Mouse (Mus musculus): Measurements from ENCODE around the gene Ttc41. TPM values are rescaled to one million over a fixed set of nuclear protein-coding genes. Genes with fewer than 3 reads are reported as not detected.

Gene Ttc41
- polyA plus RNA-seq, 1 experiment from 2014 or later: 2.5 TPM

DNA sequence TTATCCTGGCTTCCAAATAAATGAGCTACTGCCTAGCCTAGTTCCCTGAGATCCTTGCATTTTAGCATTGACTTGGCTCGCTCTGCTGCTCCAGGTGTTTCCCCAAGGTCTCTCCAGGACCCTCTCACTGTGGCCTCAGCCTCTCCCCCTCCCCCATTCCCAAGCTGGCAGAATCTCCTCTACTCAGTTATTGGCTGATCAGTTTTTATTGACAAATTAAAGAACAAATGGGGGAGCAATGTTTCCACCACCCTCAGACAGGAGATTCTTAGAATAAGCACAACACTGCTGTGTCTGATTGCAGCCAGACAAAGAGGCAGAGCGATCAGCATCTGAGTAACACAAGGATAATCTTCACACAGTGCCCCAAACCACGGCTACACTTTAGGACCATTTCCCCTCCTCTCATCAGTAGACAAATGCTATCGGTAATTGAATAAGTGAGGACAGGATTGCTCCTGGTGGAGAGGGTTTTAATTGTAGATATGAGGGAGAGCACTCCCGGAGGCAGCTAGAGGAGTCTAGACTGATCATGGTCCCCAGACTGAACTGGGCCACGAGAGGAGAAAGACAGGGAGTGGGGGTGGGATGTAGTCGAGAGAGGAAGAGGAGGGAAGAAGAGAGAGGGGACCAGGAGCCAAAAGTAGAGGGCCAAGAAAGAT, 56.2 kb downstream of the Ttc41 start:
- H3K36me3 ChIP-seq (ENCODE audit: control insufficient read depth, insufficient read depth, low read length): no peaks in the 10 kb centered on the region
- no peaks in the 10 kb centered on the region for H3K9me3 ChIP-seq (ENCODE audit: control insufficient read depth, low read length)
- peak; percentile 54 for DNase-seq
- H3K9ac ChIP-seq (replicated peaks; ENCODE audit: low read length): no peak overlapping the region; the same call in 1 of the 2 replicates
- no peak overlapping the region for H3K4me2 ChIP-seq (ENCODE audit: low read length)
- H3K27me3 ChIP-seq (ENCODE audit: control insufficient read depth, insufficient read depth, low read length): no peaks in the 10 kb centered on the region
- ATAC-seq (ENCODE audit: low FRiP score, low TSS enrichment): peak; percentile 60; the same call in 1 of the 2 replicates
- 0 out of 2 replicates have a peak, but pooled peaks cover 4% of the 10 kb centered on the region for H3K4me1 ChIP-seq (ENCODE audit: control insufficient read depth, insufficient read depth, low read length)
- peak overlapping the region; percentile 61 for H3K27ac ChIP-seq (replicated peaks; ENCODE audit: low read depth, low read length)
- WGBS: 51% methylated on average over 7 of the region's 7 CpGs
- H3K4me3 ChIP-seq (replicated peaks; ENCODE audit: low read depth, low read length): no peak overlapping the region

DNA sequence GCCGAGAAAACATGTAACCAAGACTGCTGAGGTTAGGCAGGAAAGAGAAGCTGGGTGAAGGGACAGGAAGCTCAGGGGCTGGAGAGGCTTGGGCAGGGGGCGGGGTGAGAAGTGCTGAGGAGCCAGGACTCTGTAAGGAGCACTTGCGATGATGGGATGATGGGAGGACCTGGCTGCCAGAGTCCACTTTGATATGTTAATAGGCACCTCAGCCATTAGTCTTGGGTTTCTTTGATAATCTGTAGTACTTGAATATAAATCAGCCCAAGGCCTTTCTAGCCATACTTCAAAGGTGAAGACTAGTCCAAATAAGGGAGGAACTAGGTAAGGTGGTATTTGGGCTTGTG, 56.7 kb downstream of the Ttc41 start:
- no peak for DNase-seq
- Histone ChIP-seq H3K36me3 (ENCODE audit: control insufficient read depth, insufficient read depth, low read length) (no peaks in the 10 kb centered on the region), H3K4me3 (replicated peaks; ENCODE audit: low read depth, low read length) (no peak overlapping the region), H3K9ac (replicated peaks; ENCODE audit: low read length) (no peak overlapping the region), H3K27me3 (ENCODE audit: control insufficient read depth, insufficient read depth, low read length) (no peaks in the 10 kb centered on the region), H3K27ac (replicated peaks; ENCODE audit: low read depth, low read length) (peak overlapping the region; percentile 61), H3K9me3 (ENCODE audit: control insufficient read depth, low read length) (no peaks in the 10 kb centered on the region), H3K4me1 (ENCODE audit: control insufficient read depth, insufficient read depth, low read length) (0 out of 2 replicates have a peak, but pooled peaks cover 4% of the 10 kb centered on the region), H3K4me2 (ENCODE audit: low read length) (no peak overlapping the region)
- peak; percentile 44; the same call in 1 of the 2 replicates for ATAC-seq (ENCODE audit: low FRiP score, low TSS enrichment)
- WGBS: 71% methylated on average over 3 of the region's 3 CpGs

DNA sequence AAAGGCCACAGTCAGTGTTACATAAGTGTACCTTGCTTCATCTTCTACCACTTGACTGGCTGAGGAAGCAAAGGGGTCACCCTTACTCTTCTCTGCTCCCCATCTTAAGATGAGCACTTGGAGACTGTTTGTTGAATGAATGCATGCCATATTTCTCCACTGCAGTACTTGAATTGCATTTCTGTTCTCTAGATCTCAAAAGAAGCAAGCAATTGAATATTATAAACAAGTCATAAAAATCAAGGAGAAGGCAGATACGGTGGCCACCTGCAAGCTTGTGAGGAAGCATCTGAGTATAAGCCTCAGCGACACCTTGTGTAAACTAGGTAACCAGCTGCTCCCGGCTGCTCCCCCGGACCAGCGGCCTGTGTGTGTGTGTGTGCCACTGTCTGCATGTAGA, 58.1 kb downstream of the Ttc41 start, which contains the start of gene Gm49358:
Gene Gm49358 (plus strand): TSS at position 301 of the 400 bp plus-strand sequence.
- no peak within 1 kb of the TSS for H3K4me3 ChIP-seq (replicated peaks; ENCODE audit: low read depth, low read length)
- no peaks in the 10 kb centered on the region for H3K9me3 ChIP-seq (ENCODE audit: control insufficient read depth, low read length)
- H3K4me1 ChIP-seq (ENCODE audit: control insufficient read depth, insufficient read depth, low read length): 0 out of 2 replicates have a peak, but pooled peaks cover 4% of the 10 kb centered on the region
- no peak within 1 kb of the TSS for H3K4me2 ChIP-seq (ENCODE audit: low read length)
- 97% methylated on average over 5 of the region's 5 CpGs for WGBS
- no peaks in the 10 kb centered on the region for H3K27me3 ChIP-seq (ENCODE audit: control insufficient read depth, insufficient read depth, low read length)
- H3K36me3 ChIP-seq (ENCODE audit: control insufficient read depth, insufficient read depth, low read length): no peaks in the 10 kb centered on the region
- ATAC-seq (ENCODE audit: low FRiP score, low TSS enrichment) (no peak), DNase-seq (no peak)
- no peak within 1 kb of the TSS for H3K9ac ChIP-seq (replicated peaks; ENCODE audit: low read length)
- H3K27ac ChIP-seq (replicated peaks; ENCODE audit: low read depth, low read length): no peak within 1 kb of the TSS

DNA sequence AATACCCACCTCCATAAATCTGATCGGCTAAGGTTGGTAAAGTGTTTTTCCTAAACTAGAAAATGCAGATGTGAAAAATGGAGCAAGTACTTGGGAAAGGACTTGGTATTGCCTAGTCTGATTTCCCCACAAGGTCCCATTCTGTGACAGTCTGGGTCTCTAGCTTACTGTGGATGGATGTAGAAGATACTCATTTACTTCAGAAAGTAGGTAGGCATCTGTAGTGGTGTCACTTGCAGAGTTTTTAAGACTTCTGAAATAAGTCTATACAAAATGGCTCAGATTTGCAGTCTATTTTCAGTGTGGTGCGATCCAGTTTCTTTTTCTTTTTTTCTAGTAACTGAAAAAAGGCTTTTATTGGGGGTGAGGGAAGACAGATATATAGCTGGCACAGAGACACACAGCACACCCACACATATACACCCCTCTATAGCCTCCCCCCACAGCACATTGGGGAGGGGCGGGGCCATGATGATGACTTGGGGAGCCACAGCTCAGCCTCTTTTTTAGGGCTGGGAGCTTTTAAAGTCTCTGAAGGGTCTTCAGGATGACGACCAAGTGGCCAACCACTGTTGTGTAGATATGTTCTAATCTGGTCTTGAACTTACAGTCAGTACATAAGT, 59.8 kb downstream of the Ttc41 start:
- Histone ChIP-seq H3K9ac (replicated peaks; ENCODE audit: low read length) (no peak overlapping the region), H3K4me1 (ENCODE audit: control insufficient read depth, insufficient read depth, low read length) (peaks cover 18% of the 10 kb centered on the region), H3K9me3 (ENCODE audit: control insufficient read depth, low read length) (no peaks in the 10 kb centered on the region), H3K4me3 (replicated peaks; ENCODE audit: low read depth, low read length) (no peak overlapping the region), H3K27ac (replicated peaks; ENCODE audit: low read depth, low read length) (no peak overlapping the region), H3K4me2 (ENCODE audit: low read length) (no peak overlapping the region), H3K27me3 (ENCODE audit: control insufficient read depth, insufficient read depth, low read length) (no peaks in the 10 kb centered on the region), H3K36me3 (ENCODE audit: control insufficient read depth, insufficient read depth, low read length) (no peaks in the 10 kb centered on the region)
- DNase-seq (no peak), ATAC-seq (ENCODE audit: low FRiP score, low TSS enrichment) (no peak)
- 96% methylated on average over 4 of the region's 4 CpGs for WGBS

DNA sequence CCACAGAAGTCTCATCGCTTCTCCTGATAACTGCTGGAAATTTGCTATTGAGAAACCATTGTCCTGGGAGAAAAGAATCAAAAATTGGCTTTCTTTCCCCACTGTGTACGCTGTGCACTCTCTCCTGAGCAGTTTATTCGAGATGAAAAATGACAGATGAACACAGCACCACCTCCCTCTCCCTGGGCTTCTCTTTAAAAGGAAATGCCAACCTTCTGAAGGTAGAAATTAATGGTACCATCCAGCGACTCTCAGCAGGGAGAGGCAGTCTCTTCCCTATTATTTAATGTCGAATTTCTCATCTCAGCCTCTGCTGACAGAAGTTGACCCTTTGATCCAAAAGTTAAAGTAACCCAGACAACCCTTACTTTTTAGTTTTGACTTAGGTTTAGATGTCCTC, 63.6 kb downstream of the Ttc41 start:
- Histone ChIP-seq H3K27me3 (ENCODE audit: control insufficient read depth, insufficient read depth, low read length) (no peaks in the 10 kb centered on the region), H3K4me3 (replicated peaks; ENCODE audit: low read depth, low read length) (no peak overlapping the region), H3K9me3 (ENCODE audit: control insufficient read depth, low read length) (no peaks in the 10 kb centered on the region), H3K4me2 (ENCODE audit: low read length) (no peak overlapping the region), H3K27ac (replicated peaks; ENCODE audit: low read depth, low read length) (peak overlapping the region; percentile 60), H3K4me1 (ENCODE audit: control insufficient read depth, insufficient read depth, low read length) (peaks cover 13% of the 10 kb centered on the region), H3K36me3 (ENCODE audit: control insufficient read depth, insufficient read depth, low read length) (no peaks in the 10 kb centered on the region), H3K9ac (replicated peaks; ENCODE audit: low read length) (no peak overlapping the region)
- 70% methylated on average over 5 of the region's 5 CpGs for WGBS
- ATAC-seq (ENCODE audit: low FRiP score, low TSS enrichment) (no peak), DNase-seq (no peak)

DNA sequence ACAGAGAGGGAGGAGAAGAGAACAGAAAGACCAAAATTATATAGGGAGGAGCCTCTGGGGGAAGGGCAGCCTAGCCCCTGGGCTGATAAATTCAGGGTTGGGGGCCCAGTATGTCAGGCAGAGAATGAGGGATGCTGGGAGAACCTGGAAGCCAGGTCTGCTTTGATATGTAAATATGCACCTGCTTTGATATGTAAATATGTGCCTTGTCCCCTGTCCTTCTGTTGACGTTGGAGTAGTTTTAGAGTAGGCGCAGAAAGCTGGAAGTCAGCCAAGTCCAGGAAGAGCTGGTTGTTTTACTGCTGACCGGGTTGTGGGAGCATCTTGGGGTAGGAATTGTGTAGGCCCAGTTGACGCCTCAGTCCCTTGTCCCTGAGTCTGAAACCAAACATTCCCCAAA, 64.2 kb downstream of the Ttc41 start:
- ATAC-seq (ENCODE audit: low FRiP score, low TSS enrichment): peak; percentile 77

DNA sequence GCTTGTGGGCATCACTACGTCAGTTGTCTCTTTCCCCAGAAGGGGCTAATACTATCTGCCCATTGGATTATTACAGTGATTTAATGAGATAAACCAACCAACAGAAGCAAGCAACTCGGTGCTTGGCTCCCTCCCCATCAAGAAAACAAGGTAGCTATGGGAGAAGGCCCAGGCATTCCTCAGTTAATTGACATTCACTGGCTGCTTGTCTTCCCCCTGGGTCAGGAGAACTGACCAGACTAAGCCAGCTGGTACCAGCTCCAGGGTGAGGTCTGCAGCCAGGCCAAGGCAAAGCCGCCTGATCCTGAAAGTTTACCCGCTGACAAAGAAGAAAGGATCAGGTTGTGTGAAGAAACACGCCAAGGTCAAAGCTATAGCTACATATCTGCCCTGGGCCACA, 66.1 kb downstream of the Ttc41 start:
- Histone ChIP-seq H3K4me2 (ENCODE audit: low read length) (no peak overlapping the region), H3K9me3 (ENCODE audit: control insufficient read depth, low read length) (no peaks in the 10 kb centered on the region), H3K36me3 (ENCODE audit: control insufficient read depth, insufficient read depth, low read length) (no peaks in the 10 kb centered on the region), H3K4me1 (ENCODE audit: control insufficient read depth, insufficient read depth, low read length) (peaks cover 13% of the 10 kb centered on the region), H3K27me3 (ENCODE audit: control insufficient read depth, insufficient read depth, low read length) (no peaks in the 10 kb centered on the region), H3K4me3 (replicated peaks; ENCODE audit: low read depth, low read length) (no peak overlapping the region), H3K9ac (replicated peaks; ENCODE audit: low read length) (no peak overlapping the region), H3K27ac (replicated peaks; ENCODE audit: low read depth, low read length) (no peak overlapping the region)
- DNase-seq (no peak), ATAC-seq (ENCODE audit: low FRiP score, low TSS enrichment) (no peak)
- 87% methylated on average over 5 of the region's 5 CpGs for WGBS

More for the DNA sequence above, 64.2 kb downstream of the Ttc41 start:
- H3K27ac ChIP-seq (replicated peaks; ENCODE audit: low read depth, low read length): peak overlapping the region; percentile 60
- no peaks in the 10 kb centered on the region for H3K9me3 ChIP-seq (ENCODE audit: control insufficient read depth, low read length)
- no peaks in the 10 kb centered on the region for H3K27me3 ChIP-seq (ENCODE audit: control insufficient read depth, insufficient read depth, low read length)
- H3K9ac ChIP-seq (replicated peaks; ENCODE audit: low read length): no peak overlapping the region
- WGBS: 20% methylated on average over 4 of the region's 4 CpGs
- no peak overlapping the region for H3K4me2 ChIP-seq (ENCODE audit: low read length)
- H3K36me3 ChIP-seq (ENCODE audit: control insufficient read depth, insufficient read depth, low read length): no peaks in the 10 kb centered on the region
- peaks cover 13% of the 10 kb centered on the region for H3K4me1 ChIP-seq (ENCODE audit: control insufficient read depth, insufficient read depth, low read length)
- H3K4me3 ChIP-seq (replicated peaks; ENCODE audit: low read depth, low read length): no peak overlapping the region
- DNase-seq: peak; percentile 65

DNA sequence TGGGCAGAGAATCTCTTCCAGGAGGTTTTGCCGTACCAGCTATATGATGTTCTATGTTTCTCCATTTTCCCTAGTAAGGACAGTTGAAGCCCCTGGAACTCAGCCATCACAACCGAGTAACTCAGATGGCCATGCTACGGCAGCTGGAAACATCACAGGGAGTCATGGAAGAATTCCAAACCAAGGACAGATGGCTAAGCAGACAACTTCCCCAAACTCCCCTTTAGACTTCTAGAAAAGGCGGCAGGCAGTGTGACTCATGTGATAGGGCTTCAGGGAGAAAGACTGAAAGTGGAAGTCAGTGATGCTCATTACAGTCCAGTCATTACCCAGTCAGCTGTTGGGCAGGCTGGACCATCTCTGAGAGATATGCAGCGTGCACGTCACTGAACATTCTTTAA, 66.6 kb downstream of the Ttc41 start:
- 79% methylated on average over 6 of the region's 6 CpGs for WGBS
- no peak for DNase-seq
- H3K27me3 ChIP-seq (ENCODE audit: control insufficient read depth, insufficient read depth, low read length): no peaks in the 10 kb centered on the region
- no peaks in the 10 kb centered on the region for H3K9me3 ChIP-seq (ENCODE audit: control insufficient read depth, low read length)
- ATAC-seq (ENCODE audit: low FRiP score, low TSS enrichment): no peak
- H3K36me3 ChIP-seq (ENCODE audit: control insufficient read depth, insufficient read depth, low read length): no peaks in the 10 kb centered on the region
- peaks cover 13% of the 10 kb centered on the region for H3K4me1 ChIP-seq (ENCODE audit: control insufficient read depth, insufficient read depth, low read length)
- no peak overlapping the region for H3K4me2 ChIP-seq (ENCODE audit: low read length)
- H3K4me3 ChIP-seq (replicated peaks; ENCODE audit: low read depth, low read length): no peak overlapping the region
- no peak overlapping the region for H3K27ac ChIP-seq (replicated peaks; ENCODE audit: low read depth, low read length)
- no peak overlapping the region for H3K9ac ChIP-seq (replicated peaks; ENCODE audit: low read length)

DNA sequence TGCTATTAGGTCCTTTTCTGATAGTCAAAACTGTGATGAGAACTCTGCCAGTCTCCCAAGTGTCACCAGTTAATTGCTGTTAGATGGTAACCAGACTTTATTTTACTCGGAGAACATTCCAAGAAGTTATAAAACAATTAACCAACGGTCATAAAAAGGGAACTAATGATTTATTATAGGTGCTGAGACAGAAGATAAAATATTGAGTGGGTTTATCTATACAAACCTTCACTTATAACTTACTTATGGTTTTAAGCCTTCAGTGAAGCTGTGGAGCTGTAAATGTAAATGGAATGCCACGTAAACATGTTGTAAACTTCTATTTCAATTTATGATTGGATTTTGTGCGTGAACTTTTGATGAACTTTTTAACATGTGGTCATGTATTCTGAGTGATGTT, 67.7 kb downstream of the Ttc41 start:
- Histone ChIP-seq H3K36me3 (ENCODE audit: control insufficient read depth, insufficient read depth, low read length) (no peaks in the 10 kb centered on the region), H3K9me3 (ENCODE audit: control insufficient read depth, low read length) (no peaks in the 10 kb centered on the region), H3K9ac (replicated peaks; ENCODE audit: low read length) (no peak overlapping the region), H3K4me1 (ENCODE audit: control insufficient read depth, insufficient read depth, low read length) (peaks cover 21% of the 10 kb centered on the region), H3K4me2 (ENCODE audit: low read length) (no peak overlapping the region), H3K27ac (replicated peaks; ENCODE audit: low read depth, low read length) (no peak overlapping the region), H3K27me3 (ENCODE audit: control insufficient read depth, insufficient read depth, low read length) (no peaks in the 10 kb centered on the region), H3K4me3 (replicated peaks; ENCODE audit: low read depth, low read length) (no peak overlapping the region)
- WGBS: 89% methylated on average over 4 of the region's 4 CpGs
- DNase-seq (no peak), ATAC-seq (ENCODE audit: low FRiP score, low TSS enrichment) (no peak)

Measured in midbrain, embryonic 14.5 days (tissue).